Mouse (Mus musculus): ENCODE results near the gene D630039A03Rik. TPM values are rescaled to one million over a fixed set of nuclear protein-coding genes. Genes with fewer than 3 reads are reported as not detected.

Gene D630039A03Rik
- total RNA-seq (2021) (10 to 100 TPM; 11.5 to 11.6 TPM), polyA plus RNA-seq (2012; rRNA removed) (3.8 and 4.9 TPM in 2 replicates)
- long read RNA-seq, partial matches to known transcripts = 2 of 4 reads
- long read RNA-seq, other reads (novel, unspliced or antisense) = 0 of 4 reads

DNA sequence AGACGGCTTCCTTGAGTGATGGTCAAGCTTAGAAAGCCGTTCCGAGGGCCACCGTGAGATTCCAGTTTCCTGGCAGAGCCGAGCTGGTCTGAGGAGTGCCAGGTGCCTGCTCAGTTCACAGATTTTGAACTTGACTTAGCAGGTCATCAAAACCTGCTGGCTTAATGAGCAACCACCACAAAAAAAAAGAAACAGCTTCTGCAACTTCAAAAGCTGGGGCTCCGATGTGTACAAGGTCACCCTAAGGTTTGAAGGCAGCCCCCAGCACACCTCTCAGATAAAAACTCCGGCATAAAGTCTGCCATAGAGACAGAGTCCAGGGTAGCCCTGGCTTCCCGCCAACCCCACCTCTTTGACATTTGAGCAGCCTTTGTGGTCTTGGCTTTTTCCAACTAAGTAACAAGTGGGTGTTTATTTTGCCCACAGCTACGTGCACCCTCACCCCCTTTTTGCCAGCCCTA, at the start of gene D630039A03Rik:
TSS of gene D630039A03Rik (minus strand) at position 97 of the 461 bp plus-strand sequence.
- DNase-seq = peak; percentile 81

DNA sequence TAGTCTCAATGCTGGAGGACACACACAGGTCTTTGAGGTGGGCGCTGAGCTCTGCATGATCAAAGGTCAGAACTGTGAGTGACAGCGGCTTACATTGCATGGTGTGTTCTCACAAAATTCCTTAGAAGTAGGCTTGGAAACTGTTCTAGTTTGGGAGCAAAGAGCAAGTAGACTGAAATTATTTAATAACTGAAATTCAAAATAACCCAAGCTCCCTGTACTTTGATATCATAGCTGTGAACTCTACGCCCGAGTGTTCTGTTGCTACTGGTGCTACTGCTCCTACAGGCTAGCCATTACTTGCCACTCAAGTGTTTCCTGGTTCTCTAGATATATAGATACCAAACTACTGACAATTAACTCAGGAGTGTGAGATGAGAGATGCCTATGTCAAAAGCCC, 49.4 kb upstream of the D630039A03Rik start:
- no peak for DNase-seq

DNA sequence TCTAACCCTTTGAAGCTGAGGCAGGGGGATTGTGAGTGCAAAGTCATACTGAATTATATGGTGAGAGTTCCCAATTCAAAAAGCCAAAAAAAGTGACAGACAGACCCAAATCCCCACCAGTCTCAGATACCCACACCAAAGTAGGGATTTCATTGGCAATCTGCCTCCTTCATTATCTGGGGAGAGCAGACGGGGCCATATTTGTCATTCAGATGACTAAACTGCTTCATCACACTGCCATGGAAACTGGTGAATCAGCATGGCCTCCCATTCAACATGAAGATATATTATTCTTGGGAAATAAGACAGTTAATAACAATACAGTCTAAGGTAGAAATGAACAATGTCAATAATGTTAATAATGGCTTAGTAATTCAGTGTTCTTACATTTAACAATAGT, 48.0 kb upstream of the D630039A03Rik start:
- DNase-seq = peak; percentile 60

DNA sequence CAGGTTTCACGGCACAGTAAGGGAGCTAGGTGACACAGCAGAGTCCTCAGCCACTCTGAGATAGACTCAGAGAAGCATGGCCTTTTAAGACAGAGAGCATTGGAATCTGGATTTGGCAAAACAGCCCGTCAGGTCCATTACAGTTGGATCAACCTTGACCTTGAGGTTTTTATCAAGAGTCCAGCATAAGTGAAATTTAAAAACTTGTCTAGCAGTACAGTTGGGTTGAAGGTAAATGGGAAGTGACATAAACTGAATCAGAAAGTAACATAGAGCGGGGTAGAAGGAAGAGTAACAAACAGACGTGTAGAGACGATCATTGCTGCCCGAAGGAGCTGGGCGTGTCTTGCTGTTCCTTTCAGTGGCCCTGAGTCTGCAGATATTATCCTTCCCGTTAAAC, 43.0 kb upstream of the D630039A03Rik start:
- DNase-seq = peak; percentile 29

DNA sequence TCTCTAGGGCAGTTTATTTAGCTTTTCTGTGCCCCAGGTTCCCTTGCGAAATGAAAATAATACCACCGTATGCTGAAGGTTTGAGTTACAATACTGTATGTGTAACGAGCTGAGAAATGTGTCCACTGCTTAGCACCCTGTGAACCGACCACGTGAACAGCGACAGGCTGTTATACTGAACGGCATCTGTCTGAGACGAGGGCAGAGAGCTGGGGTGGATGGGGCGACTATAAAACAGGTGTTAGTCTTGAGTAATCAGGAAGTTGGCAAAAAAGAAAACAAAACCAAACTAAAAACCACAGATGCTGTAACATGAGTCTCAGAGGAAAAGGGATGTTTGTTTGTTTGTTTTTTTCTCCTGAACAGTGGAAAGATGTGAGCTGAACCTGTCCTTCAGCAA, 42.0 kb upstream of the D630039A03Rik start:
- DNase-seq = no peak

DNA sequence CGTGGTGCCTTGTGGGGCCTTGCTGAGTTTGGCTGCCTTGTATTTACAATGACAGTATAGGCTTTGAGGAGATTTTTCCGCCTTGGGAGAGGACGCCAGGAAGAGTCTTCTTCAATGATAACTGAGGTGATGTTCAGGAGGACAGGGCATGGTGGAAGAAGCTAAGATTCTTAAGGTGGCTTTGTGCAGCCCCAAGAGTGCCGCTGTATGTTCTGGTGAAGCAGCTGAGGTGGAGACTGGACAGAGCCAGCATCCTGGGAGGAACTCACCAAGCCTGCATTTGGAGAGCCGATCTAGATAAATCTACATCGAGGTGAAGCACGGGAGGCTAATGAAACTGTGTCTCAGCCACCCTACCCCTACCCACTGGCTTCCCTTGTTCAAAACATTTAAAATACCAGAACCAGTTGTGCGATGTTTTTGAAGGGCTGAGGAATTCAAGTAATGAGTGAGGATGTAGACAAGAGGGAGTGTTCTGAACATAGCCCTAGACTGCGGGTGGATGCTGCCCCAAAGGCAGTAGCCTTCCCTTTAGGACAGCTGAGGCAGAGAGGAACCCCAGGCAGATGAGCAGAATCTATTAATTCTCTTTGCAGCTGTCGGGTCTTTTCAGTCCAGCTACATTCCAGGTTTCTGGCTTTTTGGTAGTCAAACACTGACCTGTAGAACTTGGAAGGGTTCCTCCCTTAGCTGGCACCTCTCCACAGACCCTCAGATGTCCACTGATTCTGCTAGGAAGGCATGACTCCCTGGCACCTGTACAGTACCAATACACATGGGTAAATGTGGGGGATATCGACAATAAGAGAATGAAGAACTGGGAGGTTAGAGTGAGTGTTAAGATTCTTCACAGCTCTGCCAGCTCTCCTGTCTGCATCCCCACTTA, 41.3 kb upstream of the D630039A03Rik start:
- DNase-seq = no peak

DNA sequence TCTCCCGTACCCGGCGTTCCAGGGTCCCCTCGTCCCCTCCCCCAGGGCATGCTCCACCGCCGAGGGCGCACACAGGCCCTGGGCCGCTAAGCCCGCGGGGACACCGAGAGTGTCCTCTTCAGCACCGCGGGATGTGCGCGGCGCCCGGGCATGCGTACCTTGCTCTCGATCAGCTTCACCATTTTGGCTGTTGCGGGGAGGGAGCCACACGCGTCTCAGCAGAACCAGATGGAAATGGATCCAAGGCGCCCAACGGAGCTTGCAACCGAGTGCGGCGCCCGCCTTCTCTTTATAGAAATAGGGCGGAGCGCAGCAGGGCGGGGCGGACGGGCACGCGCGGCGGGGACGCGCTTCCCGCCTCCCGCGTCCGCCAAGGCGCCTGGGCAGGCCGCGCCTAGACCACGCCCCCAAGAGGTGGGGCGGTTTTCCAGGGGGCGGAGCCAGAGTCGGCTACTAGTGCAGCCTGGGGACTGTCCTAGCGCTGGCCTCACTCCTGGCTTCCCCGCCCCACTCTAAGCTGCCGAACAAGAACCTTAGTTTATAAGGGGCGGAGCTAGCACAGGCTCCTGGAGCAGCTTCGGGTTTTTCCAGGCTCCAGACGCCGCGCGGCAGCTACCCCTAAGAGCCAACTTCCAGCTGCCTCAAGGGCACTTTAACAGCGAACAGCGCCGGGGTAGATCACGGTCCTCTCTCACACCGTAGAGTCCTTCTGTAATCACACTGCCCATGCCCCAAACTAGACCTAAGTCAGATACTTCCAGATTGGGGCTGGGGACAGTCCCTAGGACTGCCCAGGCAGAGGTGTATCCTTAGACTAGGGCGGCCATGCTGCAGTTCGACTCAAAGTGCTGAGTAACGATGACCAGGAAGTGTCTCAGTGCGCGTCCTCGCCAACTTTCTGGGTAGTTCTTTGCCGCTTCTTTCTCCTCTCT, 40.2 kb upstream of the D630039A03Rik start, which contains the start of gene Txn1:
TSS of gene Txn1 (minus strand) at position 383 of the 932 bp plus-strand sequence.
- peak; percentile 99 for DNase-seq

DNA sequence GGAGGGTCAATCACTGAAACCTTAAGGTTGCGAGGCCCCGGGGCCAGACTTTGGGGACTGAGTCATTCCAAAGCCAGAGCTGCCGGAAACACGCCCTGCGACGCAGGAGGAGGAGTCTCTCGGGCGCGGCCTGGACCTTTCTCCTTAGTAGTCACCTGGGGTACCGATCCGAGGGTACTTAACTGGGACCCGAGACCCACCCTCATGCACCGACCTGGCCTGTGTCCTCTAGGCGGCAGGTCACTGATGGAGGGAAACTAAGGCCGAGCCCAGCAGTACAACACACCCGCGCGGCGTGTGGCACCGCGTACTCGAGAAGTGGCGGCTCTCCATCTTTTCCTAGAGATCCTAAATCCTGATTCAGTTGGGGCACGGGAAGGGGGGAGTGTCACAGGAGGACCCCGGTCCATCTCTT, 39.5 kb upstream of the D630039A03Rik start:
- peak; percentile 91 for DNase-seq

DNA sequence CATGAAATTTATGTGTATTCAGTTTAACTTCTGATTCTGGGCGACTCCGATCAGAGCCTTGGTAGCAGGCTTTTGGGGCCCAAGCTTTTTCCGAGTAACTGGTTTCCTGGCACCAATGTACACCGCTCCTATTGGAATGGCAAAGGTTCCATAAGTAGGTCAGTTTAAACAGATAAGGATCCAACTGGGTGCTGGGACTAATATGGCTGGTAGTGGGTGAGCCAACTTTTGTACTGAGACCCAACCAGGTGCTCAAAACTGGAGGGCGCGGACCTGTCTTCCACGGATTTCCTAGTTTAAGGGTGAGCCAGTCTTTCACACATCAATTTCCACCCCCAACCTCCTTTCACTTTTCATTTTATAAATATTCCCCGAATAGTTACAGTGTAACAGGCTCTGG, 38.9 kb upstream of the D630039A03Rik start:
- DNase-seq = no peak

DNA sequence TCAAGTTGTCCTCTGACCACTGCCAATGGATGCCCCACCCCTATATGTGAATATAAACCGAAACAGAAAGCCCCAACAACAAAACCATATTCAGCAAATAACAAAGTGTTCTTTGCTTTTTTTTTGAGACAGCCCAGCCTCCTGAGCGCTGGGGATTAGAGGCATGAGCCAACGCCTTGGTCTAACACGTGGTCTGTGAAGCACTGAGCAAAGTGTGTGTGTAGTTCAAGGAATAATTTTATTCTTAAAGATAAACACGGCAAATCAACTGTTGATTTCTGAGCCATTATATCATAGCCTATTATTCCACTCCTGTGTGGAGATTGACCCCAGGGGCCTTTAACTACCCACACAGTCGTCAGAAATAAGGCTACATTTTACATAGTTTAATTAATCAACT, 38.5 kb upstream of the D630039A03Rik start:
- no peak for DNase-seq

DNA sequence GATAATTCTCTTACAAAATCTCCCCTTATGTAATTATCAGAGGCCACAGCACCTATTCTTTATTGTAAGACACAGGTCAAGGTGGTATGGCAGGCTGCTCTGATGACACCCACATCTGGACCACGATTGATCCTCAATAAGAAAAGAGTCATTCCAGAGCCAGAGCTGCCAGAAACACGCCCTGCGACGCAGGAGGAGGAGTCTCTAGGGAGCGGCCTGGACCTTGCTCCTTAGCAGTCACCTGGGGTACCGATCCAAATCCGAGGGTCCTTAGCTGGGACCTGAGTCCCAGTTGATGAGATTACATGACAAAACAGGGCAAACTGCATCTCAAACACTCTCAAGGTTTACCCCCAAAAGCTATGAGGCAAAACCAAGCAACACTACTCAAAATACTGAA, 37.7 kb upstream of the D630039A03Rik start:
- DNase-seq = peak; percentile 7

DNA sequence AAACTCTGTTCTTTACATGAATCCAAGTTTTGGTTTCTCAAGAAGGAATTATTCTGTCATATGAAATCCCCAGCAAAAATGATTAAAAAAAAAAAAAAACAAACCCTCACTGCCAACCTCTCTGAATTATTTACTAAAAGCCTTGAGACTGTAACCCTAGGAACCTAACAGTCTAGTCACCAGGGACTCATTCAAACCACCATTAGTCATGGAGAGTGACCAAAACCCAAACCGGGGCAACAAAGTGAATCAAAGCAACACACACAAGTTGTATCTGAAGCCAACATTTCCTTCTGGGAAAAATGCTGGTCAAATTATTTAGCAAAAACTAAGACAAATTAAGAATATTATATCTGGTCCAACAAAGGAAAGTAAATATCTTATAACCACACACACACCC, 36.8 kb upstream of the D630039A03Rik start:
- peak; percentile 42 for DNase-seq

DNA sequence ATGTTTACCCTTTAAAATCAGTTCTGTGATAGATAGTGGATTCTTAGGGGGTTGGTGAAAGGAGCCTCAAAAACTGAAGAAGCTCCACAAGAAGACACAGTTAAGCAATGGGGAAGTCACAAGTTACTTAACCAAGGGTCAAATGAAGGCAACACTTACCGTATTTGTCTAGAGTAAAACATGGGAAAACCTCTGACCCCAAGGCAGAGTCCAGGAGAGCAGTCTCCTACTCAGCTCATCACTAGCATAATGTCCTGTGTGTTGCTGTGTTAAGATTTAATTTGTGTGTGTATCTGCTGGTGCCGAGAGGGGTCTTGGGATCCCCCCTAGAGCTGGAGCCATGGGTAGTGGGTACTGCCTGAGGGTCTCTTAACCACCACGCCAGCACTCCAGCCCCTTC, 36.3 kb upstream of the D630039A03Rik start:
- no peak for DNase-seq

DNA sequence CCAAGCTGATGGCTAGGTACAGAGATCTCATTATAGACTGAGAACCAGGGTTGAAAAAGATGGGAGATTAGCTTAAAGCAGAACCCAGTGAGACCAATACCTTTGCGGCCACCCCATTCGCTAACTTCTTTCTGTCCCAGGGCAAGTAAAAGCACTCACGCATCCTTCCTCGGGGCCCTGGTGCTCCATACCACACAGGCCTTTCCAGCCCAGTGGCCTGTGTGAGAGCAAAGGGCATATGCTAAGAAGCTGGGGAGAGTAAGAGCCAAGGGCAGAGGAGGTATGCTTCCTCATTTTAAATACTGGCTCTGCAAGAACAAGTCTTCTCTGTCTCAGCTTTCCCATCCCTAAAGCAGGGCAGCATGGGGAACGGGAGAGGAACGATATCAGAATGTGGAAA, 33.8 kb upstream of the D630039A03Rik start:
- DNase-seq = no peak

DNA sequence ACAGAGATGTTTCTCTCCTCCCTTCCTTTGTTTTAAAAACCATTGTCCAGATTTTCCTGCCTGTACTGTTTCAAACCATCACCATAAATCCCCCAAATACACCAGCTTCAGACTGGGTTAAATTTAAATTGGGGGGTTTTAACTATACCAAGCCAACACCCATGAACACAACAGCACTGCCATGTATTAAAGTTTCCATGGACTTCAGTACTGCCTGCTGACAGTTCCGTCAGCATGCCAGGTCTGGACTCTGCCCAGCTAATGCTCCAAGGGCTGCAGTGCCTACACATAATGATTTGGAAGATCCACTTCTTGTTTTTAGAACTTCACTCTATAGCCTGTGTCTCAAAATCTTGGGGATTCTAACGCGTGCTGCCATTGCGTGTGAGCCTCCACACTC, 31.4 kb upstream of the D630039A03Rik start:
- DNase-seq = no peak

DNA sequence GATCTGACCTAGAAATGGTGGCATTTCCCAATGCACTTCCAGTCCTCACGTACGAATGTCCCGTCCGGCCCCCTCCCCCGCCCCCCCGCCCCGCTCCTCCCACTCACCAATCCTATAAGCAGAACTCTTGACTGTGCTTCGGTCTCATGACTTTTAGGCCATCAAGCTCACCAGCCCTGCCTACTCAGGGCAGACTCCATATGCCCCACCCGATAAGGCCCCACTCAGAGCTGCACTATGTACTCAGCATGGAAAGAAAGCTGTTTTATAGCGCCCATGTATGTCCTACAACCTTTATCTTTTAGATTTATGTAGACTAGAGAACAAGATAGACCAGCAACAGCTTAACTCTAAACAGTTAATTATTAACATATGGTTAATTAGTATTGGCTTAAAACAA, 30.9 kb upstream of the D630039A03Rik start:
- no peak for DNase-seq

DNA sequence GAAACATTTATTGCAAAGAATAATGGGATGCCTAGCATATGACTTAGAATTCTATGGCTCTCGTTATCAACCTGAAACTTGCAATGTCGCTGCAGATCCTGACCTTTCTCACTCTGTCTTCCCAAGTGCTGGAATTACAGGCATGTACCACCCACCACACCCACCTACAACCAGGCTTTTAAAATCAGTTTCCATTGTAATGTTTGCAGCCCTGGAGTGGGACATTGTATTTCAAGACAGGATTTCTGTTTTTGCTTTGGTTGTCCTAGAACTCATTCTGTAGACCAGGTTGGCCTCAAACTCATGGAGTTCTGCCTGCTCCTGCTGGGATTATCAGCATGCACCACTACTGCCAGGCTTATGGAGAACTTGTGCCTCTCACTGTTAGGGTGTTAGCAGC, 26.8 kb upstream of the D630039A03Rik start:
- DNase-seq = no peak

DNA sequence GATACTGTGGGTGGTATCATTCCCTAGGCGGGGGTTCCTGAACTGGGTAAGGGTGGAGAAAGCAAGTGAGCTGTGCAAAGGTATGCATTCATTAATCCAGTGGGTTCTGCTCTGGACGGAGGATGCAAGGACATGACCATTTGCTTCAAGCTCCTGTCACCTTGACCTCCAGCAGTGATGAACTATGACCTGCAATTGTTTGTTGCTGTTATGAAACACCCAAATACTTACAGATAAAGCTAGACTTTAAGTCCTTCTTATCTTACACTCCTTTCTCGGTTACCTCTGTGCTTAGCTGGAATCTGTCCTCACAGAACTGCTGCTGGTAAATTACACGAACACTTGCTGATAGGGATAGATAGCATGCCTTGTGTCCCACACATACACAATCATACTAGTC, 24.5 kb upstream of the D630039A03Rik start:
- no peak for DNase-seq

DNA sequence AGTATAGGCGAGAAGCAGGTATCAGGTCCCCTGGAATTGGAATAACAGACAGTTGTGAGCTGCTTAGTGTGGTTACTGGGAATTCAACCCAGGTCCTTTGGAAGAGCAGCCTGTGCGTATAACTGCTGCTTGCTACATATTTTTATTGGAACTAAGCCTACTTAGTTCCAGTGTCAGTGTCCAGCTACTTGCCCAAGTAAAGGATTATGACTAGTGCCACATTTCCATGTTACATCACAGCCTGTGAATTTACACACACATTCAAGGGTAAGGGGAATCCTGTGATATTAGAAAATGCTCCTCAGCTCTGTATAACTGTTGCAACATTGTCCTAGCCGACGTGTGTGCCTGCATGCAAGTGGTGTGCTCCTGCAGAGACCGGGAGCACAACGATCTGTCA, 21.2 kb upstream of the D630039A03Rik start:
- DNase-seq = no peak

DNA sequence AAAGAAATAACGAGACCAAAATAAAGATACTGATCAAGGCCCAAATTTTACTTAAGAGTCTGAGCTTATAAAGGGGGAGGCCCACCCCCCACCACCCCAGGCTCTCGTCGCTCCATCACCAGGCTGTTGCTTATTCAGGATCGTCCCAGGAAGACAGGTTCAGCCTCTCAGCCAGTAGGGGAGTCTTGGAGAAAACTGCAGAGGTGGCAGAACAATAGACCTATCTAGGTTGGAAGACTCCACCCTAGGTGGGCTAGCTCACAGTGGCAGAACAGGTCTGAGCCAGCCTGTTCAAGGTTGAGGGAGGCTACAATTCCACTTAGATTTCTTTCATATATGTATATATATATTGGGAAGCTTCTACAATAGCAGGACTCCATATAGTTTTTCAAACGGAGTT, 18.1 kb upstream of the D630039A03Rik start:
- no peak for DNase-seq

DNA sequence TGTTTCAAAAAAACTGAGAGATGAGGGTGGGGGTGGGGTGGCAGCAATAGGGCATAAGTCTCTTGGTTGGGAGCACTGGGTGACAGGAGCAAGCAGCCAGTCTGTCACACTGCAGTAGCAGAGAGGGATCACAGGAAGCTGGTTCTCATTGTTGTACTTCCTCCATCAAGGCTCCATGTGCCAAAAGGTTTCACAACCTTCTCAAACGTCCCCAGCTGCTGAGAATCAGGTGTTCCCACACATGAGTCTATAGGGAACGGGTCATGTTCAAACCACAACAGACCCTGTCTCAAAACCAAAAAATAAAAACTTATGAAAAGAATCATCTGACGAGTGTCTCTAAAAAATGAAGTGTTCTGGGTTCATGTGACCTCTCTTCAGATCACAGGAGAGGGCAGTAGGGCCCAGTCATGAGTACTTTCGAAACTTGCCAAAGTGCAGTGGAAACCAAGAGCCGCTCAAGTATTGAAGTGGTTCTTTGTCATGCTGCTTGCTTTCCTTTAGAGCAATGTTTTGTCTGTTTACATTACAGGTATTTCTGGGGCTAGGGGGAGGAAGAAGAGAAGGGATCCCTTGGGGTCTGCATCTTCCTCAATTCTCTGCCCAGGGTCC, 14.6 kb upstream of the D630039A03Rik start:
- no peak for DNase-seq

All from adrenal gland, adult 2 months (tissue).